9 mouse cellular contexts compared by ENCODE assay signal in the genomic region with DNA sequence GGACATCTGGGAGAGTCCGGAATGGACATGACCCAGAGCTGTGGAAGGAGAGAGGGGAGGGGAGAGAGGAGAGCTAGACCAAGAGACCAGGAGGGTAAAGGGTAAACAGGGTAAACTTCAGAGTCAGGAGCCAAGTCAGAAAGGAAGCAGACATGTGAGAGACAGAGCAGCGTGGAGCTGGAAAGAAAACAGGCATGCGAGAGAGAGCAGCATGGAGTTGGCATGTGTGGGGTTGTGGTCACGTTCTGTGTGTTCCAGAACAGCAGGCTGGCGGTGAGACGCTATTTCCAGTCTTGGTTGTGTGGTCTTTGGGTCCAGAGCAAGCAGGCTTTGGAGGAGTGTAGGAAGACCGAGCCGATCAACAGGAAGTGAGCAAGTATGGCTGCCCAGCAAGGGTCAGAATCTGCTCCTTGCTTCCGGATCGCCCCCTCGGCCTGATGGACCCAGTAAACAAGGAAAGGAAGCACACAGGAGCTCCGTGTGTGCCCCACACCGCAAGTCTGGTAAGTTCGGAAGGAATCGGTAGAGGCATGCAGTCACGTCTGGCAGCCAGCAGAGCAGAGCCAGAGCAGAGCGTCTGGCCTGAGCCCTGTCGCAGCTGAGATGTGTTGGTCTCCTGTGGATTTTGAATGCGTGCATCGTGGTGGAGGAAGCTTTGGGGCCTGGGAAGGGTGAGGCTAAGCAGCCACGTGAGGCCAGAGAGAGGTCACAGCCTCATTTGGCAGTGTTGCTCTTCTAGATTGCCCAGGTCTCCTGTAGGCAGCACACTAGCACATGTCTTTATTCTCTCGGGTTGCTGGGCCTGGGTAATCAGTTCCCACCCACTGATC. TPM values are rescaled to one million over a fixed set of nuclear protein-coding genes. Genes with fewer than 3 reads are reported as not detected.
DNase-seq lines count a peak whose midpoint lies in the region; ATAC-seq and TF ChIP-seq lines count a peak whose summit lies in the region.
"Had no signal": no experiment of that assay in that cellular context is flagged by ENCODE, and none has a peak within 500 bp of the region (broad histone marks: within the 10 kb centered on the region; RNA-seq: fewer than 3 reads in every experiment).

No protein-coding gene starts in this region.

- TF ChIP-seq CTCF in intestine, postnatal 0 days (IDR thresholded peaks at IDR 0.05; ENCODE audit: low read depth): no peak
- 0 out of 2 replicates have a peak, but pooled peaks have one; percentile 6 for TF ChIP-seq CTCF in kidney, adult 2 months (conservative IDR thresholded peaks at IDR 0.05; ENCODE audit: insufficient read depth, insufficient read length, low read depth, low read length)
- no peak for TF ChIP-seq CTCF in liver, postnatal 0 days (IDR thresholded peaks at IDR 0.05; ENCODE audit: low read depth)
- TF ChIP-seq CTCF in thymus, adult 2 months (IDR thresholded peaks at IDR 0.05; ENCODE audit: borderline replicate concordance, control insufficient read depth, extremely low read depth, insufficient read depth, low read length, poor library complexity): no peak

- H3K9ac ChIP-seq in intestine, embryonic 15.5 days: no peak overlapping the region
- no peak overlapping the region for H3K9ac ChIP-seq in intestine, postnatal 0 days (ENCODE audit: low read depth, low read length)
- no peak overlapping the region for H3K9ac ChIP-seq in embryonic facial prominence, embryonic 15.5 days
- H3K9ac ChIP-seq in liver, postnatal 0 days (replicated peaks): peak overlapping the region; percentile 26
- H3K9ac ChIP-seq: neural tube, embryonic 13.5 days had no signal

- no peaks in the 10 kb centered on the region for H3K36me3 ChIP-seq in intestine, embryonic 15.5 days
- H3K36me3 ChIP-seq in intestine, postnatal 0 days (ENCODE audit: control insufficient read depth, insufficient read depth): no peaks in the 10 kb centered on the region
- H3K36me3 ChIP-seq in embryonic facial prominence, embryonic 15.5 days: no peaks in the 10 kb centered on the region
- no peaks in the 10 kb centered on the region for H3K36me3 ChIP-seq in kidney, adult 2 months (ENCODE audit: control insufficient read depth, insufficient read depth, low read length)
- H3K36me3 ChIP-seq in liver, postnatal 0 days (replicated peaks; ENCODE audit: insufficient read depth, low read length): no peaks in the 10 kb centered on the region
- no peaks in the 10 kb centered on the region for H3K36me3 ChIP-seq in thymus, adult 2 months (ENCODE audit: control insufficient read depth, insufficient read depth, low read length)
- H3K36me3 ChIP-seq: neural tube, embryonic 13.5 days had no signal

- TF ChIP-seq POLR2A in kidney, adult 2 months (IDR thresholded peaks at IDR 0.05; ENCODE audit: low read depth, low read length): peak; percentile 36
- TF ChIP-seq POLR2A in thymus, adult 2 months (IDR thresholded peaks at IDR 0.05; ENCODE audit: control insufficient read depth, extremely low read depth, insufficient read depth, low read length, poor library complexity): no peak

- TF ChIP-seq EP300 in liver, postnatal 0 days (IDR thresholded peaks at IDR 0.05; ENCODE audit: low read depth): peak; percentile 63; the same call in 1 of the 2 replicates

- peak; percentile 80 for DNase-seq in kidney, adult 2 months
- no peak for DNase-seq in liver, postnatal 0 days
- DNase-seq in urinary bladder, postnatal 25 days (ENCODE audit: low spot score): no peak
- DNase-seq in thymus, adult 2 months: no peak
- DNase-seq: gastrocnemius, postnatal 10 days had no signal

- H3K4me1 ChIP-seq in intestine, embryonic 15.5 days (replicated peaks): peaks cover 12% of the 10 kb centered on the region
- no peaks in the 10 kb centered on the region for H3K4me1 ChIP-seq in intestine, postnatal 0 days (replicated peaks; ENCODE audit: control insufficient read depth, insufficient read depth, low read length)
- peaks cover 12% of the 10 kb centered on the region; the same call in 1 of the 2 replicates for H3K4me1 ChIP-seq in embryonic facial prominence, embryonic 15.5 days
- H3K4me1 ChIP-seq in kidney, adult 2 months (ENCODE audit: control insufficient read depth, insufficient read depth, low read length): peaks cover 24% of the 10 kb centered on the region
- H3K4me1 ChIP-seq in liver, postnatal 0 days (ENCODE audit: insufficient read depth): peaks cover 40% of the 10 kb centered on the region
- H3K4me1 ChIP-seq in thymus, adult 2 months (replicated peaks; ENCODE audit: control insufficient read depth, insufficient read depth, low read length): peaks cover 12% of the 10 kb centered on the region

- H3K4me3 ChIP-seq in intestine, embryonic 15.5 days (replicated peaks): no peak overlapping the region
- no peak overlapping the region for H3K4me3 ChIP-seq in intestine, postnatal 0 days (ENCODE audit: low read depth, low read length)
- H3K4me3 ChIP-seq in embryonic facial prominence, embryonic 15.5 days (replicated peaks): no peak overlapping the region
- peak overlapping the region; percentile 71 for H3K4me3 ChIP-seq in kidney, adult 2 months (ENCODE audit: insufficient read depth, low read depth, low read length)
- no peak overlapping the region for H3K4me3 ChIP-seq in liver, postnatal 0 days (ENCODE audit: low read depth, low read length)
- no peak overlapping the region for H3K4me3 ChIP-seq in thymus, adult 2 months (ENCODE audit: control insufficient read depth, insufficient read depth, low read length)
- H3K4me3 ChIP-seq: neural tube, embryonic 13.5 days had no signal

- ATAC-seq in intestine, embryonic 15.5 days: no peak
- ATAC-seq in intestine, postnatal 0 days: no peak
- no peak for ATAC-seq in embryonic facial prominence, embryonic 15.5 days (ENCODE audit: insufficient number of reproducible peaks, low FRiP score, low TSS enrichment, low read depth)
- no peak for ATAC-seq in liver, postnatal 0 days

- H3K4me2 ChIP-seq in intestine, embryonic 15.5 days (replicated peaks): 0 out of 2 replicates have a peak overlapping the region, but pooled peaks have one; percentile 14
- H3K4me2 ChIP-seq in intestine, postnatal 0 days (replicated peaks; ENCODE audit: low read depth): no peak overlapping the region
- H3K4me2 ChIP-seq in embryonic facial prominence, embryonic 15.5 days (replicated peaks): no peak overlapping the region
- H3K4me2 ChIP-seq in liver, postnatal 0 days (ENCODE audit: low read depth, low read length): peak overlapping the region; percentile 1; the same call in 1 of the 2 replicates
- H3K4me2 ChIP-seq: neural tube, embryonic 13.5 days had no signal

- peak overlapping the region; percentile 6; the same call in 1 of the 2 replicates for H3K27ac ChIP-seq in intestine, embryonic 15.5 days
- H3K27ac ChIP-seq in intestine, postnatal 0 days (ENCODE audit: low read depth, low read length): no peak overlapping the region
- H3K27ac ChIP-seq in embryonic facial prominence, embryonic 15.5 days (replicated peaks): peak overlapping the region; percentile 58
- peak overlapping the region; percentile 97 for H3K27ac ChIP-seq in kidney, adult 2 months (ENCODE audit: insufficient read depth, low read depth, low read length)
- H3K27ac ChIP-seq in liver, postnatal 0 days (ENCODE audit: low read depth): peak overlapping the region; percentile 95
- H3K27ac ChIP-seq in thymus, adult 2 months (ENCODE audit: control insufficient read depth, insufficient read depth, low read length): no peak overlapping the region
- H3K27ac ChIP-seq: neural tube, embryonic 13.5 days had no signal

- H3K27me3 ChIP-seq in intestine, embryonic 15.5 days (replicated peaks): no peaks in the 10 kb centered on the region
- H3K27me3 ChIP-seq in intestine, postnatal 0 days (replicated peaks; ENCODE audit: control insufficient read depth, insufficient read depth, low read length): no peaks in the 10 kb centered on the region
- no peaks in the 10 kb centered on the region for H3K27me3 ChIP-seq in embryonic facial prominence, embryonic 15.5 days
- H3K27me3 ChIP-seq in kidney, adult 2 months (replicated peaks; ENCODE audit: control insufficient read depth, insufficient read depth, low read length): no peaks in the 10 kb centered on the region
- no peaks in the 10 kb centered on the region for H3K27me3 ChIP-seq in liver, postnatal 0 days (ENCODE audit: insufficient read depth, low read length)
- no peaks in the 10 kb centered on the region for H3K27me3 ChIP-seq in thymus, adult 2 months (ENCODE audit: control insufficient read depth, insufficient read depth, low read length)
- H3K27me3 ChIP-seq: neural tube, embryonic 13.5 days had no signal

- WGBS in intestine, embryonic 15.5 days: 49% methylated on average over 22 of the region's 22 CpGs
- WGBS in intestine, postnatal 0 days: 56% methylated on average over 22 of the region's 22 CpGs
- WGBS in embryonic facial prominence, embryonic 15.5 days: 51% methylated on average over 22 of the region's 22 CpGs
- 25% methylated on average over 22 of the region's 22 CpGs for WGBS in kidney, adult 2 months
- 57% methylated on average over 22 of the region's 22 CpGs for WGBS in liver, postnatal 0 days (ENCODE audit: insufficient replicate concordance)
- WGBS in thymus, adult 2 months: 80% methylated on average over 22 of the region's 22 CpGs

- H3K9me3 ChIP-seq in intestine, embryonic 15.5 days: no peaks in the 10 kb centered on the region
- no peaks in the 10 kb centered on the region for H3K9me3 ChIP-seq in intestine, postnatal 0 days (ENCODE audit: control insufficient read depth)
- no peaks in the 10 kb centered on the region for H3K9me3 ChIP-seq in embryonic facial prominence, embryonic 15.5 days (replicated peaks)
- no peaks in the 10 kb centered on the region for H3K9me3 ChIP-seq in liver, postnatal 0 days (ENCODE audit: low read length)
- H3K9me3 ChIP-seq: neural tube, embryonic 13.5 days had no signal

RNA-seq across cellular contexts. Expression of gene Ndufa6, which starts 4.5 kb away (rescaled TPM):
- polyA plus RNA-seq in intestine, embryonic 15.5 days (2015; fragmentation: Nextera tagmentation; extraction: Ambion mirVana): 502 and 513 TPM in 2 replicates
- 830 and 832 TPM in 2 replicates for polyA plus RNA-seq in intestine, postnatal 0 days (2015; fragmentation: Nextera tagmentation; extraction: Ambion mirVana)
- 314 and 320 TPM in 2 replicates for polyA plus RNA-seq in embryonic facial prominence, embryonic 15.5 days (2015; fragmentation: Nextera tagmentation; extraction: Ambion mirVana)
- 632 and 646 TPM in 2 replicates for polyA plus RNA-seq in kidney, adult 2 months (2012; rRNA removed)
- 642 and 691 TPM in 2 replicates for polyA plus RNA-seq in liver, postnatal 0 days (2015; fragmentation: Nextera tagmentation; extraction: Ambion mirVana)
- polyA plus RNA-seq in thymus, adult 2 months (2012; rRNA removed): 227 and 278 TPM in 2 replicates

RNA-seq across cellular contexts. Expression of gene Smdt1, which starts 19.9 kb away (rescaled TPM):
- polyA plus RNA-seq in intestine, embryonic 15.5 days (2015; fragmentation: Nextera tagmentation; extraction: Ambion mirVana): 277 and 308 TPM in 2 replicates
- 448 and 457 TPM in 2 replicates for polyA plus RNA-seq in intestine, postnatal 0 days (2015; fragmentation: Nextera tagmentation; extraction: Ambion mirVana)
- polyA plus RNA-seq in embryonic facial prominence, embryonic 15.5 days (2015; fragmentation: Nextera tagmentation; extraction: Ambion mirVana): 264 and 279 TPM in 2 replicates
- 316 and 376 TPM in 2 replicates for polyA plus RNA-seq in kidney, adult 2 months (2012; rRNA removed)
- polyA plus RNA-seq in liver, postnatal 0 days (2015; fragmentation: Nextera tagmentation; extraction: Ambion mirVana): 145 and 151 TPM in 2 replicates
- 218 and 230 TPM in 2 replicates for polyA plus RNA-seq in thymus, adult 2 months (2012; rRNA removed)

RNA-seq across cellular contexts. Expression of gene Pheta2, which starts 19.9 kb away (rescaled TPM):
- polyA plus RNA-seq in intestine, embryonic 15.5 days (2015; fragmentation: Nextera tagmentation; extraction: Ambion mirVana): 13.1 and 13.4 TPM in 2 replicates
- 5.4 and 5.5 TPM in 2 replicates for polyA plus RNA-seq in intestine, postnatal 0 days (2015; fragmentation: Nextera tagmentation; extraction: Ambion mirVana)
- polyA plus RNA-seq in embryonic facial prominence, embryonic 15.5 days (2015; fragmentation: Nextera tagmentation; extraction: Ambion mirVana): 23.8 and 24.9 TPM in 2 replicates
- 0.45 and 0.52 TPM in 2 replicates for polyA plus RNA-seq in kidney, adult 2 months (2012; rRNA removed)
- 16.1 and 17.5 TPM in 2 replicates for polyA plus RNA-seq in liver, postnatal 0 days (2015; fragmentation: Nextera tagmentation; extraction: Ambion mirVana)
- 1.7 and 2.3 TPM in 2 replicates for polyA plus RNA-seq in thymus, adult 2 months (2012; rRNA removed)

RNA-seq across cellular contexts. Expression of gene Naga, which starts 19.9 kb away (rescaled TPM):
- 144 and 176 TPM in 2 replicates for polyA plus RNA-seq in intestine, embryonic 15.5 days (2015; fragmentation: Nextera tagmentation; extraction: Ambion mirVana)
- polyA plus RNA-seq in intestine, postnatal 0 days (2015; fragmentation: Nextera tagmentation; extraction: Ambion mirVana): 1,439 and 1,503 TPM in 2 replicates
- 64.8 and 65.9 TPM in 2 replicates for polyA plus RNA-seq in embryonic facial prominence, embryonic 15.5 days (2015; fragmentation: Nextera tagmentation; extraction: Ambion mirVana)
- 200 and 242 TPM in 2 replicates for polyA plus RNA-seq in kidney, adult 2 months (2012; rRNA removed)
- polyA plus RNA-seq in liver, postnatal 0 days (2015; fragmentation: Nextera tagmentation; extraction: Ambion mirVana): 34.6 TPM in 2 replicates
- polyA plus RNA-seq in thymus, adult 2 months (2012; rRNA removed): 118 and 150 TPM in 2 replicates

RNA-seq across cellular contexts. Expression of gene Cyp2d22, which starts 21.4 kb away (rescaled TPM):
- 9.0 and 11.2 TPM in 2 replicates for polyA plus RNA-seq in intestine, embryonic 15.5 days (2015; fragmentation: Nextera tagmentation; extraction: Ambion mirVana)
- polyA plus RNA-seq in intestine, postnatal 0 days (2015; fragmentation: Nextera tagmentation; extraction: Ambion mirVana): 5.7 and 7.6 TPM in 2 replicates
- polyA plus RNA-seq in embryonic facial prominence, embryonic 15.5 days (2015; fragmentation: Nextera tagmentation; extraction: Ambion mirVana): 12.2 and 12.3 TPM in 2 replicates
- polyA plus RNA-seq in kidney, adult 2 months (2012; rRNA removed): 60.9 and 74.8 TPM in 2 replicates
- 42.0 and 44.9 TPM in 2 replicates for polyA plus RNA-seq in liver, postnatal 0 days (2015; fragmentation: Nextera tagmentation; extraction: Ambion mirVana)
- polyA plus RNA-seq in thymus, adult 2 months (2012; rRNA removed): 12.6 and 15.7 TPM in 2 replicates

Comparison
In these comparisons a context has a peak if more than half of its experiments do, and no peak if none do; other contexts are left out.
1. H3K27ac ChIP-seq: peak in intestine, embryonic 15.5 days (single experiment), embryonic facial prominence, embryonic 15.5 days (single experiment), kidney, adult 2 months (single experiment) and liver, postnatal 0 days (single experiment); none in intestine, postnatal 0 days (single experiment) and thymus, adult 2 months (single experiment).
2. H3K4me2 ChIP-seq: peak in intestine, embryonic 15.5 days (single experiment) and liver, postnatal 0 days (single experiment); none in intestine, postnatal 0 days (single experiment) and embryonic facial prominence, embryonic 15.5 days (single experiment).